Mouse (Mus musculus): ENCODE data around the gene Gja4. TPM values are rescaled to one million over a fixed set of nuclear protein-coding genes. Genes with fewer than 3 reads are reported as not detected.

Gene Gja4
- 29.3 TPM for polyA plus RNA-seq (2014; fragmentation: Illumina TruSeq; extraction: RNeasy Lipid Tissue Mini Kit (QIAGEN cat#74804); ENCODE audit: insufficient read depth, low read depth, low replicate concordance)

DNA sequence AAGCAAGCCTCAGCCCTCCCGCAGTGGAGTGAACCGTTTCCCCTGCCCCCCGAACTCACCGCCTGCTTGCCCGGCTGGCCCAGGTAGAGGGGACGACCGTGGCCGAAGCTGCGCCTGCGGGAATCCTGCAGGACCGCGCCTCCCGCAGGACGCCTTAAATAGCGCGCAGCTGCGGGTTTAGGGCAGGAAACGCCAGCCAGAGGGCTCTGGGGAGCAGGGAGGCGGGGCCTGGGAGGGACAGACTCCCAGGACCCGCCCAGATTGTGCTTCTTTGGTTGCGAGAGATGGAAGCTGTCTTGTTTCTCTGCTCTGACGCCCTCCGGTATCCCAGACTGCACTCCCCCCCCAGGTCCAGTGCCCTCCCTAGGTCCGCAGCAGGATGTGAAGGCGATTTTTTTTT is at the start of gene Gja4:
Gene Gja4, minus strand, starts transcription at position 179 of the 400 bp plus-strand sequence.

DNA sequence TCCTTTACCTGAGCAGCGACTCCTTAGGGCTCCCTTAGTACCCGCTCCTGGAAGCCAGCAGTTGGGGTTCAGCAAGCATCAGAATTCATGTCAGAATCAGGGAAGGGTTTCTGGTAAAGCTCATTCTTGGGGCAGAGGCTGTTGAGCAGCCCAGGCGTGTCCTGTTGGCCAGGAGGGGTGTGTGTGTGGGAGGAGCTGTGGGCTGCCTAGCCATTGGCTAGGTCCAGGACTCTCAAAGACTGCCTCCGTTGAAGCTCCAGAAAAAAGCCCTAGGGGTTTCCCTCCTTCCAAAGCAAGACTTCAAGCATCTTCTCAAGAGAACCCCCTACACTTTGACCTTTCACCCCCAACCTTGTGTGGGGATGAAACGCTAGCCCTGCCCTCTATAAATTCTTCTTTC is 44.2 kb upstream of the Gja4 start, which contains the start of gene Gjb5:
Gene Gjb5, minus strand, starts transcription at position 164 of the 400 bp plus-strand sequence.

DNA sequence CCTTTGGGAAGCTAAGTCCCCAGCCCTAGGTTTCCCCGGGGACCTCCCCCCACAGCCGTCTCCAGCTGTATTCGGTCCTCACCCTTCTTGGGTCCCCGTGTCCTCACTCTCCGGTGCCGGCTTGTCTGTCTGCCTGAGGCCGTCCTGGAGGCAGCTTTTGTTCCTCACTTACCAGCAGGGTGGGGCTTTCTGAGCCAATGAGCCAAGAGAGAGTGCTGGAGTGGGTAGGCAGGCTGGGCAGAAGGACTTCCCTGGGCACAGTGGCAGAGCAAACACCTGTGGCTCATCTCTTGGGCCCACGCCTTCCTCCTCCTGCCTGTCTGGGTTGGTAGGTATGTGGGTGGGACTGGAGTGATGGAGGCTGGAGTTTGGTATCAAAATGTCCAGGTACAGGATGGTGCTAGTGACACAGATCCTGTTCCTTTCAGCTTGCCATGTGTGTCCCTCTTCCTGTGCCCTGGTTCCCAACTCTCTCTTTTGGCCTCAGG is 40.2 kb upstream of the Gja4 start, which contains the start of gene Gjb4:
Gene Gjb4, minus strand, starts transcription at position 131 of the 488 bp plus-strand sequence.

DNA sequence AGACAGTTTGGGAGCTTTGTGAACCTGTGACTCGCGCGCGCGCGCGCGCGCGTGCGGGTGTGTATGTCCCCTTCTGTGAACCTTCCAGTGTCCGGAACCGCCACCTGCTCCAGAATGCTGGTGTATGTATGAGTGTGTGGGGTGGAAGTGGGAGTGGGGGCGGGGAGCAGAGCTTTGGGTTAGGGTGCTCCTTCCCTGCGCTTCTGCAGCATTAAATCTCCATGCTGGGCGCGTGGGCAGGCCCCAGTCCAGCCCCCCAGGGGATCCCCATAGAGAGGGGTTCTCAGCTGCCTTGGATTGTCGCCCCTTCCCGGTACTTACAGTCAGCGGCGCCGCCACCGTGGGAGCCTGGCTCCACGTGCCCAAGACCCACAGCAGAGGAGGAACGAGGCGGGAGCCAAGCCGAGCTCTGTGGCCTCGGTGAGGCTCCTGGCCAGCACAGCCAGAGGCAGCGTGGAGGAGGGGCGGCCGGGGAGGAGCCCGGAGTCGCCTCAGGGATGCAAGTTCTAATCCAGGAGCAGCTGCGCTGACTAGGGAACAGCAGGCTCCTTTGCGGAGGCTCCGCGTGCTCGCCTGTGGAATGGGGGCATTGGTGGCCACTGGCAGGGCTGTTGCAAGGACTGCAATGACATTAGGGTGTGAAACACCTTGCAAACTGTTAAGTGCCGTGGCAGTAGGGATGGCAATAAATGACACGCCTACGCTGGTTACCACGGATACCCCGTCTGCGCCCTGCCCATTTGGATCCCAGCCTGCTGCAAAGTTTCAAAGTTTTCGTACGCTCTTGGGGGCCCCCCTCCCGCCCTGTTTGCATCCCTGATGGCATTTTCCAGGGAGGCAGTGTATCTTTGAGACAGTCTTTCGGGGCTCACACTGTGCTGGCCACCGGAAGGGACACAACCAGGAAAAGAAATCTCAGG is 16.6 kb upstream of the Gja4 start, which contains the start of gene Gjb3:
Gene Gjb3, minus strand, starts transcription at position 664 of the 920 bp plus-strand sequence.

Other genes with a start within 250 kb of the Gja4 start
- gene Zmym6, start 236.7 kb downstream of the Gja4 start, polyA plus RNA-seq (2014; fragmentation: Illumina TruSeq; extraction: RNeasy Lipid Tissue Mini Kit (QIAGEN cat#74804); ENCODE audit: insufficient read depth, low read depth, low replicate concordance): 3.8 TPM
- 12.9 TPM for gene Tmem35b, start 190.3 kb downstream of the Gja4 start, polyA plus RNA-seq (2014; fragmentation: Illumina TruSeq; extraction: RNeasy Lipid Tissue Mini Kit (QIAGEN cat#74804); ENCODE audit: insufficient read depth, low read depth, low replicate concordance)
- gene Dlgap3, start 144.8 kb downstream of the Gja4 start, polyA plus RNA-seq (2014; fragmentation: Illumina TruSeq; extraction: RNeasy Lipid Tissue Mini Kit (QIAGEN cat#74804); ENCODE audit: insufficient read depth, low read depth, low replicate concordance): not detected
- gene Smim12, start 70.3 kb downstream of the Gja4 start, polyA plus RNA-seq (2014; fragmentation: Illumina TruSeq; extraction: RNeasy Lipid Tissue Mini Kit (QIAGEN cat#74804); ENCODE audit: insufficient read depth, low read depth, low replicate concordance): 51.0 TPM
- gene Gjb3, start 16.8 kb upstream of the Gja4 start, polyA plus RNA-seq (2014; fragmentation: Illumina TruSeq; extraction: RNeasy Lipid Tissue Mini Kit (QIAGEN cat#74804); ENCODE audit: insufficient read depth, low read depth, low replicate concordance): 0.75 TPM
- not detected for gene Gjb4, start 40.0 kb upstream of the Gja4 start, polyA plus RNA-seq (2014; fragmentation: Illumina TruSeq; extraction: RNeasy Lipid Tissue Mini Kit (QIAGEN cat#74804); ENCODE audit: insufficient read depth, low read depth, low replicate concordance)
- gene Gjb5, start 44.1 kb upstream of the Gja4 start, polyA plus RNA-seq (2014; fragmentation: Illumina TruSeq; extraction: RNeasy Lipid Tissue Mini Kit (QIAGEN cat#74804); ENCODE audit: insufficient read depth, low read depth, low replicate concordance): 0.80 TPM